Mouse (Mus musculus): Measurements from ENCODE around the gene Ppp2r5d.

The Ppp2r5d gene

DNA sequence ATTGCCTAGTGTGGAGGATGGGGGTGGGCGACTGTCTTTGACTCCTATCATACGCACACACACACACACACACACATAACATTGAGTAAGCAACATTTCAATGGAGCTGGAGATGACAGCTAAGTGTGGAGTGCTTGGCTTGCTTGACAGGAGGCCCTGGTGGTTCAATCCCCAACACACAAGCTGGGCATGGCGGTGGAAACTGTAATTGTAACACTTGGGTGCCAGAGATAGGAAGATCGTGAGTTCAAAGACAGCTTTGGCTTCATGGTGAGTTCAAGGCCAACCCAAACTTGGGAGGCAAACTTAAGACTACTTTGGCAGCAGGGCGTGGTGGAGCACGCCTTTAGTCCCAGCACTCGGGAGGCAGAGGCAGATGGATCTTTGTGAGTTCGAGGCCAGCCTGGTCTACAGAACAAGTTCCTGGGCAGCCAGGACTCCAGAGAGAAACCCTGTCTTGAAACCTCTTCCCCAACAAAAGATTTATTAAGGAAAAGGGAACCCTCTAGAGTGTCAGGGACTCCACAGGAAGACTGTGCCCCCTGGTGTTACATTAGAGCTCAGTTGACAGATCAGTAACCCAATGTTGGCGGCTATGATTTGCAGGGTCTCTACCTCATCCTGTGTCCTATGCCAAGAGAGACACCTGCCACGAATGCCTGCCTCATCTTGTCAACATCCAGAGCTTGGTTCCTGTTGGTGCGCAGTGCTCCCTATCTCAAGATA lies 10.0 kb upstream of the Ppp2r5d start:
- no peak for DNase-seq

GRCm38 (mm10) chr17:46713849-46714248 lies 8.9 kb upstream of the Ppp2r5d start:
- no peak for DNase-seq

DNA sequence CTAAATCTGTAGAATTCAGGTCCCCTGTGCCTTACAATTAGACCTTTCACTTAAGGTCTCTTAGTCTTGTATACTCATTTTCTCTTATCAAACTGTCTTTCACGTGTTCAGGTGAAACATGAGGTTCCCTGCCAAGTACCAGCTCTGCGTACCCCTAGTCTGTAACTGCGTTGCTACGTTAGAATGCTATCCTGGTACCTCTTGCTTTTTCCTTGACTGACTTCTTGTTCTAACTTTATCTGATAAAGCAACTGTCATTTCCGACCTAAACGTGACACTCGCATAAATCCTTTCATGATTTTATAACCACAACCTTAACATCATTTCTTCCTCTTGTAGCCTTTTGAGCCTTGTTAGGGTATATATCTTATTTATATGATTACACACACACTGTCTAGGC lies 7.5 kb upstream of the Ppp2r5d start:
- DNase-seq = no peak

- peak; percentile 39 to 53 for DNase-seq
These were observed 6.8 kb upstream of the Ppp2r5d start for GRCm38 (mm10) chr17:46711612-46712271.

DNA sequence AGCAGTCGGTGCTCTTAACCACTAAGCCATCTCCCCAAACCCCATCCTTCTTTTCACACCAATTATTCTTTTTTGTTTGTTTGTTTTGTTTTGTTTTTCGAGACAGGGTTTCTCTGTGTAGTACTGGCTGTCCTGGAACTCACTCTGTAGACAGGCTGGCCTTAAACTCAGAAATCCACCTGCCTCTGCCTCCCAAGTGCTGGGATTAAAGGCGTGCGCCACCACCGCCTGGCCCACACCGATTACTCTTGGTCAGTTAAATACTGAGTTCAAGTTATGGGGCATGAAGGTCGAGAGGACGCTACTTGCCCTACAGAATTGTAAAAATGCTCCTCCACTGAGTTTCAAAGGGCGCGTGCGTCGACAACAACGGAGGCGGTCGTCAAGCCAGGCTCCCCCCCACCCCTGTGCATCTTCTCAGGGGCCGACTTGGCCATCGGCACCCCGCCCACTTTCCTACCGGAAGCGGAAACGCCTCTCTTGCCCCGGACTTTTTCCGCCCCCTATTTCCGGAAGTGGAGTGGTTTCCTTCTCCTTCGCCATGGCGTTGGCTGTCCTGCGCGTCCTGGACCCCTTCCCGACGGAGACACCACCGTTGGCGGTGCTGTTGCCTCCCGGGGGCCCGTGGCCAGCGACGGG lies 6.2 kb upstream of the Ppp2r5d start, which contains the start of gene Pex6:
TSS of gene Pex6 (plus strand) at position 505 of the 639 bp plus-strand sequence.
- peak; percentile 92 to 94 for DNase-seq

- DNase-seq = peak in 1 of 2 experiments; percentile 63
These were observed 1.6 kb upstream of the Ppp2r5d start for GRCm38 (mm10) chr17:46706375-46707089.

- peak in 1 of 2 experiments; percentile 31 for DNase-seq
These were observed 682 bp downstream of the Ppp2r5d start for GRCm38 (mm10) chr17:46703971-46704886.

DNA sequence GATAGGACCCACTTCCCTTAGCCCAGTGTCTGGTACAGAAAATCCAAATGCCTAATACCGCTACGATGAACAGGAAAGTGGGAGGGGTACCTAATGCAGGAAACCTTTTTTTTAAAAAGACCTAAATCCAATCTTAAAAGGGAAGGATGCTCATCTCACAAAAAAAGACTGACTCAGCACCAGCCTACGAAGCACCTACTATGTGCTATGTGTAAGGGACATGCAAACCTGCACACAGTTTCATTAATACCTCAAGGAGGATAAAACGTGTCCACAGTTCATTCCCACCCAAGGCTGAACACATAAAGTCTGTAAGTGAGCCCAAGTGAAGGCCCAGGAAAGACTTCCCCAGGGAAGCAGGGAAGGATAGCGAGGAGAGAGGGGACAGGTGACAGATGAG lies 2.4 kb downstream of the Ppp2r5d start:
- DNase-seq = no peak

DNA sequence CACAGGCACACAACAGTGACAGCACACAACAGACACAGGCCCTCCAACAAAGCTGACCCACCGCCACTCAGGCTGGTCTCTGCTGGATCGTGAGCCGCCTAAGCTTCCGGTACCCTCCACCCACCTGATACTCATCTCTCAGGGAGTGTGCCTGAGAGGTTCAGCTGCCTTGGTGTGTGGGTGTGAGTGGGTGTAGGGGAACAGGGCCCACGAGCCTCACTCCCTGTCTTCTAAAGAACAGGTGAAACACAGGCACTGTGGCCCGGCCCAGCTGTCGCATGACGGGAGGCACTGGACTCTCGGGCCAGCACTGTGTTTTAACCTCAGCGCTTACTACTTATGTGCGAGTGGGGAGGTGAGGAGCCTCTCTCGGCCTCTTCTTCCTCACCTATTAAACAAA lies 2.8 kb downstream of the Ppp2r5d start:
- DNase-seq = no peak

- DNase-seq = no peak
These were observed 3.4 kb downstream of the Ppp2r5d start for GRCm38 (mm10) chr17:46701489-46701888.

DNA sequence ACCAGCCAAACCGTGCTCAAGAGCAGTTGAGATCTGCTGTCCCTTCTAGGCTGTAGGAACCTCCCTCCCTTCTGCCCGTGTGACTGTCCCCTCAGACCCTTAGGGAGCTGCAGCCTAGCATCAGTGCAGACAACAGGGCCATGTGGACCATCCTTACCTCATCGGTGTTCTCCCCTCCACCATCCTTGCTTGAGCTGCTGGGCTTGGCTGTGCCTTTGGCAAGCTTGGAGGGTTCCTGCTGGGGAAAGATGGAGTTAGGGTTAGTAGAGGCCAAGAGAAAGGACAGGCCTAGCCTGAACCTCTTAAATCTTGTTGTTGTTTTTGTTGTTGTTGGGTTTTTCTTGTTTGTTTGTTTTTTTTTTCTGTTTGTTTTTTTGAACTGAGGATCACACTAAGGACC lies 5.0 kb downstream of the Ppp2r5d start:
- no peak for DNase-seq

DNA sequence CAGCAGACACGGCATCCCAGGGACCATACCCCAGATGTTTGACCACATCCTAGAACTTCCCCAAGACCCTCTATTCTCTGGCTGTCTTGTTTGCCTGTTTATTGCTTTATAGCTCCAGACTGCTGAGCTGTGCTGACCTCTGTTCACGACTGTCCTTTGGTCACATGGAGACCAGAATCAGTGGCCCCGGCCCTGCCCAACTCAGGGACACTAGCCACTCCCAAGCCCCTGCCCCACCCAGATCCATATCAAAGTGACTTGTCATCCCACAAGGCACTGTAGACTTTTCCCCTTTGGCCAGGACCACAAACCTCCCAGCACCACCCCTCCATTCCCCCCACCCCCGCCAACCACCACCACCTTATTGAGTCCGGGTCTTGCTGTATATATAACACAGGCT lies 5.7 kb downstream of the Ppp2r5d start:
- no peak for DNase-seq

DNA sequence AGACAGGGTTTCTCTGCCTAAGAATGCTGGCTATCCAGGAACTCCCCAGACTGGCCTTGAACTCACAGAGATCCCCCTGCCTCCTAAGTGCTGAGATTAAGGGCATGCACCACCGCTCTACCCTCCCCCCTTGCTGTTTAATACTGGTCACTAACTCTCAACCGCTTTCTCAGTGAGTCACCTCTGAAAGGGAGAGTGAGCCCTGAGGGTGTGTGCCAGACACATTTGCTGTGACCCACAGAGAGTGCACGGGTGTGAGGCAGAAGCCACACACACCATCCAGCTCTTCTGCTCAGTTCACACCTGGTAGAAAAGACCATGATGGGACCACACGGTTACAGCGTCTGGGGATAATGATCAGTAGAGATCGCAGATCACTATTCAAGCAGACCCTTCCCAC lies 6.4 kb downstream of the Ppp2r5d start:
- DNase-seq = no peak

GRCm38 (mm10) chr17:46694517-46695063 lies 10.3 kb downstream of the Ppp2r5d start:
- no peak for DNase-seq

DNA sequence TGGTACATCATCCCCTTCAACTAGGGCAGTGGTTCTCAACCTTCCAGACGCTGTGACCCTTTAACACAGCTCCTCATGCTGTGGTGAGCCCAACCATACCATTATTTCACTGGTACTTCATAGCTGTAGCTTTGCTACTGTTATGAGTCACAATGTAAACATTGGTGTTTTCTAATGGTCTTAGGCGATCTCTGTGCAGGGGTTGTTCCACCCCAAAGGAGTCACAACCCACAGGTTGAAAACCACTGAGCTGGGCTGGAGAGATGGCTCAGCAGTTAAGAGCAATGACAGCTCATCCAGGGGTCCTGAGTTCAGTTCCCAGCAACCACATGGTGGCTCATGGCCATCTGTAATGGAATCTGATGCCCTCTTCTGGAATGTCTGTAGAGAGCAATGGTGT lies 13.5 kb downstream of the Ppp2r5d start:
- no peak for DNase-seq

DNA sequence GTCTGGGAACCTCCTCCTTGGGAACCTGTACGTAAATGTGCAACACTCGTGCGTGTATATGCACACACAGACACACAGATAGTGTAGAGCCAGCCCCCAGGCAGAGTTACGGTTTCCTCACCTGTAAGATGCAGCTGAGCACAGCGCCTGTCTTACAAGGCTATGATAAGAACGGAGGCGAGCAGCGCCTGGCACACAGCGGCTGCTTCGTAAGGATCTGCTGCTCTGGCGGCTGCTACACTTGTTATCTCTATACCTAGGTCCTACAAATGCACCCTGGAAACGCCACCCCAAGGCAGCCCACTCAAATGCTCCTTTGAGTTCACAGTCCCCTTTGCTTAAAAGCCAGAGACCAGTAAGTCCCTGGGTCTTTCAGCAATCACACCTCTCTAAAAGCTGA lies 14.2 kb downstream of the Ppp2r5d start:
- no peak for DNase-seq

GRCm38 (mm10) chr17:46685913-46686312 lies 19.0 kb downstream of the Ppp2r5d start:
- DNase-seq = no peak

- DNase-seq = peak in 1 of 2 experiments; percentile 28
These were observed 22.1 kb downstream of the Ppp2r5d start for GRCm38 (mm10) chr17:46682654-46683389.

DNA sequence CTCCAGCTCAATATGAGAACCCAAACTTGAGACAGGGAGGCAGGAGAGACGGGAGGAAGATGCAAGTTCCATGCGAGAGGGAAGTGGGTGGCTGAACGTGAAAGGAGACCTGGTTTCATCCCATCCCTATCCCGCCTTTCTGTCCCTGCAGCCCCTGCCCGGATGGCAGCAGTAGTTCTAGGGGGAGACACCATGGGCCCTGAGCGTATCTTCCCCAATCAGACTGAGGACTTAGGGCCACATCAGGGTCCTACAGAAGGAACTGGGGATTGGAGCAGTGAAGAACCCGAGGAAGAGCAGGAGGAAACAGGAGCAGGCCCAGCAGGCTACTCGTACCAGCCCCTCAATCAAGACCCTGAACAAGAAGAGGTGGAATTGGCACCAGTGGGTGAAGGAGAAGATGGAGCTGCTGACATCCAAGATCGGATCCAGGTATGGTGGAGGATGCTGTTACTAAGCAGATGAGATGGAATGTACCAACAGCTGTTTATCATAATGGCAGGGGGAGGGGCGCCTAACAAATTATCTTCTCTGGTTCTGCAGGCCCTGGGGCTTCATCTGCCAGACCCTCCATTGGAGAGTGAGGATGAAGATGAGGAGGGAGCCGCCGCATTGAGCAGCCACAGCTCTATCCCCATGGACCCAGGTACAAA lies 23.3 kb downstream of the Ppp2r5d start:
- no peak for DNase-seq

DNA sequence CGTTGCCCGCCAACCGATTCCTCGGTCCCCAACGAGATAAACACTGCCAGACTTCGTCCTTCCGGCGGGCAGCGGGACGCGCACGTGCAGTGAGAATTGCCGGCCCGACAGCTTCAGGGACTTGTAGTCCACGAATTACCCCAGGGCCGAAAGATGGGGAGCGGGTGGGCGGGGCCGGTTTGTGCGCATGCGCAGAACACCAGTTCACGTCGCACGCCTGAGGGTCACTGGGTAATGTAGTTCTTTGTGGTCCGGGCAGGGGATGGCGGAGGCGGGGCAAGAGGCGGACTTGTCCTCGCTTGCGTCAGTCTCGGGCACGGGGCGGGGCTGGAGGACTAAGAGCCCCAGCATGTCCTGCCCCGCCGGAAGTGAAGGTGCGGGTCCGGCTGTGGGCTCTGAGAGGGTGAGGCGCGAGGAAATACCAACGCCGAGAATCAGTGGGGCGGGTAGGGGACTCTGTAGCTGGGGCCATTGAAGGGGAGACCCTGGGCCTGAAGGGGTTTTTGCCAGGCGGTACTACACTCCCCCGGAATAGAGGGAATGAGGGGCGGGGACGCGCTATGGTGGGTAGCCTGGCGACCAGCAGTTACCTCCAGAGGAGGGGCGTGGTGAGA lies 24.0 kb downstream of the Ppp2r5d start, which contains the start of gene Klhdc3:
TSS of gene Klhdc3 (minus strand) at position 155 of the 614 bp plus-strand sequence.
- peak; percentile 98 to 99 for DNase-seq

All from lung, adult 18-20 months (tissue).